Mouse (Mus musculus) frontal cortex, adult (tissue): ENCODE data around the gene Spata6.

Experiments
- ATAC-seq: cut with Nextera tagmentation; 2 replicates; pipeline ENCODE4 v1.9.2; 2017; ENCODE audit warnings: mild to moderate bottlenecking, moderate library complexity, mixed read lengths; ENCODE audit not compliant: low TSS enrichment

Gene Spata6

GRCm38 (mm10) chr4:111719776-111720661 lies at the start of gene Spata6:
Spata6 (plus strand) TSS chr4:111719984.
- ATAC-seq, result peak; percentile 93

GRCm38 (mm10) chr4:111670566-111671421 lies 49.0 kb upstream of the Spata6 start:
- peak; percentile 50 for ATAC-seq

DNA sequence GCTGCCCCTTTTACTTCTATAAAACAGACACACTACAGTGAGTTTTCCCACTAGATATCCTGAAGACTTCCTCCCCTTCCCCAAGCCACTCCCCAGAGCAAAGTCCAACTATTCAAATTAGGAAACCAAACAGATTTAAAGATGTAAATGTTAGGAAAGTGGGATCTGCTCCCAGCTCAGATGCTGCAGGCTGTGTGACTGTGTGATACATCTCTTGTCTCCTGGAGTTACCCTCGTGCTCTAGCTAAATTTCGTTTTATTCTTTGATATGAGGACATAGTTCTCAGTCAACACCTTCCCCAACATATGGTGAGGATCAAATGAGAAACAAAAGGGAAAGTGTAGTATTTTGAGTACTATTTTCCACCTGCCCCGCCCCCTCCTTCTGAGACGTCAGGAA lies 48.3 kb upstream of the Spata6 start:
- ATAC-seq, result peak; percentile 60

DNA sequence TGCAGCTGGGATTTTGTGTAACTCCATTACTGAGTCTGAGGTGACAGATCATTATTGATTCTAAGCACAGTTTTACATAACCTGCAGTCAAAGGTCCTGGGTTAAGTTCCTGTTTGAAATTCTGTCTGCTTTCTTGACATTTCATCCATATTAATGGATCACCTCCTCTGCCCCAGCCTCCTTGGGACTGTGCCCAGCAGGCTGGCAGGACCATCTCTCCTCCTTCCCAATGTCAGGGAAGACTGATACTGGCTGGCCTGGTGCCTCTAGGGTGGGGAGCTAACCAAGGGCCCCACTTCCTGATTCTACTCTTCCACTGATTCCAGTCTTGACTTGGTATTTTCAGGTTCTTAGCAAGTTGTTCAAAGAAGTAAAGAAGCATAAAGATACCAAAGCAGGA lies 45.9 kb upstream of the Spata6 start:
- no peak for ATAC-seq

DNA sequence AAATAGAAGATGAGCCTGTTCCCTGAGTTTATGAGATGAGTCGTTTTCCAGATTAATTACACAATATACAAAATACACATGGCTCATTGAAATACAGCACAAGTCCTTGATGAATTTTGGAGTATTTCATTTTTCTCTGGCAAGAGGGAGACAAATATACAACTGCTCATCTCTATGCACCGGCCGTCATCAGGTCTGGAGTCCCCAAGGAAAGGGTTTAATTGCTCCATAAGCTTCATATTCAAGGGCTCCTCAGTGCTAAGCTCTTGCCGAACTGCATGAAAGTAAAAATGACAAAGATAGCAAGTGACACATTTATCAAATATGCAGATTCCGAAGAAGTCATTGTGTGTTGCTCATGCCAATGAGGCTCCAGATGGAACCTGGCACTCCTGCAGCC lies 37.9 kb upstream of the Spata6 start:
- ATAC-seq, result no peak

DNA sequence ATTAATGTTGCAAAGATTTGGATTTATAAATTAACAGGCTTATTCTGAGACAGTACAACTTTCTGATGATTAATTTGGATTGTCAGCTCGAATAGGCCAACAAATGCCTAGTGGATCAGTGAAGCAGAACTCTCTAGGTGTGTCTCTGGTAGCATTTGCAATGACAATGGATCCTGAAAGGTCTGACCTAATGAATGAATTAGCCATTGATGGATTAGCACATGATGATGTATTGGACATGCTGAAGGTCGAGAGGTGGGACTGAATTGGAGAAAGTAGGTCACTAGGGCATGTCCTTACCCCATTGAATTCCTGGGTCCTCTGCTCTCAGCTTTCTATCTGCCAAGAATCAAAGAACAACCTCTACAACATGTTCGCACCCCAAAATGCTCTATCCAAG lies 37.0 kb upstream of the Spata6 start:
- no peak for ATAC-seq

- no peak for ATAC-seq
Measured at GRCm38 (mm10) chr4:111683843-111684242, 35.9 kb upstream of the Spata6 start.

DNA sequence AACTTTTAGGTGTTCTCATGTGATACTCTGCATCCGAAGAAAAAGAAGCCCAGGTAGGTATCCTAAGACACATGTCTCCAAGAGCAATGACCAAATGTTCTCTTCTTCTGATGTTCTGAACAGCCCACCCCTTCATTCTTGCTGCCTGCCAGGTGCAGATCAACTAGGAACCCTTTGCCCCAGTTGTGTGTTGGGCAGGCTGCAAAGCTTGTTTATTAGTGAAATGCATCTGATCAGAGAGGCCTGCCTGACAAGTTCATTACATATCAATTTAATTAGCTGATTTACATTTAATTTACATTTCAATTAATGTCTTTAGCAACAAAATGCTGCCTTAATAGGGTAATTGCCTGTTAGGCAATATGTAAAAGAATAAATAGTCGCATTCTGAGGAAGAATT lies 33.8 kb upstream of the Spata6 start:
- no peak for ATAC-seq

- ATAC-seq, result peak; percentile 80
Measured at GRCm38 (mm10) chr4:111686951-111687350, 32.8 kb upstream of the Spata6 start.

DNA sequence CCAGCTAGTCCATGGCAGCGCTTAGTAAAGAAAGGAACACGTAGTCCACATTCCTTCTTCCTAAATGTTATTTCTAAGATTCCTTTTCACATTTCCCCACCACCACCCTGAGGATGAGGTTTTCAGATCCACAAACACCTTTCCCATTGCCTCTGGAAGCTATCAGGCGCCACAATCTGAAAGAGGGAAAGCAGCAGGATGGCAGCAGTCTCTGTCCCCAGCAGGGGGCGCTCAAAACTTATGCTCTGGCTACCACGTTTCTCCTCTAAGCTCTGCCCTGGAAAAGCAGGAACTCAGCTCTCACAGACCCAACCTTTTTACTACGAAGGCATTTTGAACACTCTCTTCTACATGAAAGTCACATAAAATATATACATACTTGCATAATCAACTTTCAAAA lies 32.2 kb upstream of the Spata6 start:
- peak; percentile 89 for ATAC-seq

GRCm38 (mm10) chr4:111691057-111691543 lies 28.7 kb upstream of the Spata6 start:
- no peak for ATAC-seq

- ATAC-seq, result no peak
Measured at GRCm38 (mm10) chr4:111701381-111701780, 18.4 kb upstream of the Spata6 start.

DNA sequence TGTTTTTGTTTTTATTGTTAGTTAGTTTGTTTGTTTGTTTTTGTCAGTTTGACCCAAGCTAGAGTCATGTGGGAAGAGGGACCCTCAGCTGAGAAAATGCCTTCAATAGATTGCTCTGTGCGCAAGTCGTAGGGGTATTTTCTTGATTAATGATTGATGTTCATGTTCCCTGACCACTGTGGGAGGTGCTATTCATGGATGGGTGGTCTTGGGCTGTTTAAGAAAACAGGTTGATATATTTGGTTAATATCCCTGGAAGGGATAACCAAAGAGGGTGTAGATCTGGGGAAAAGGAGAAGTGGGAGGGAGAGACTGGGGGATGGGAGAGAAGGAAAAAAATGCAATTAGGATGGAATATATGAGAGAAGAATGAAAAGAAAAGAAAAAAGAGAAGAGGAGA lies 15.7 kb upstream of the Spata6 start:
- ATAC-seq, result no peak

DNA sequence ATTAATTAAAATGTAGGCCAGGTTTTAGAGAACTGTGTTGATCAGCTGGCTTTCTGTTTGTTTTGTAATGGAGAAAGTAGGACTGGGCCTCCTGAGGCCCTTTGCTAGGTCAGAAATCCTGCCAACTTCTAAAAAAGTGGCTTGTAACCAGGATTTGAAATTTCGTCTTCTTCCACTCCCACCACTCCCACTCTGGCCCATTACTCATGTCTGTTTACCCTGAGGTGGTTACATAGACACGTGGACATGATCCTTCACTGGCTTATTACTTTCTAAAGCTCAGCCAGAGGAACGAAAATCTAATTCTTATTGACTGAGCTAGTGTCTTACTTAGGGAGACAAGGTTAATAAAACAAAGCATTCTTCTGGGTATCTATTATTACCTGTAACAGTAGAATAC lies 14.8 kb upstream of the Spata6 start:
- no peak for ATAC-seq

DNA sequence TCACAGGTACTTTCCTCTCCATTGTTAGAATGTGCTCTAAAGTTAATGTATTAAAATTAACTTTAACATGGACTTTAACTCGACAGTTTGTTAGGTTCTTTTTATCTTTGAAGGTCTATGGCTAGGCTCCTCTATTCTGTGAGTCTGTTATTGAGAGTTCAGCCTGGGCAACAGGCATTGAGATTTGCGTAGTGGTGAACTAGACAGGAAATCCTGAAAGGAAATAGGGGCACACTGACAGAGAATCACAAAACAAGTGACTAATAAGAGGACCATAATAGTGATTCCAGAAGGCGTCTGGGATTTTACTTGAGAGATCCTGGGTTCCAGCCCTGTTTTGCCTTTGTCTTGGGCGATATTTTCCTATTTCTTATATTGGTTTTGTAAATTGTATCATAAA lies 488 bp upstream of the Spata6 start:
- no peak for ATAC-seq

DNA sequence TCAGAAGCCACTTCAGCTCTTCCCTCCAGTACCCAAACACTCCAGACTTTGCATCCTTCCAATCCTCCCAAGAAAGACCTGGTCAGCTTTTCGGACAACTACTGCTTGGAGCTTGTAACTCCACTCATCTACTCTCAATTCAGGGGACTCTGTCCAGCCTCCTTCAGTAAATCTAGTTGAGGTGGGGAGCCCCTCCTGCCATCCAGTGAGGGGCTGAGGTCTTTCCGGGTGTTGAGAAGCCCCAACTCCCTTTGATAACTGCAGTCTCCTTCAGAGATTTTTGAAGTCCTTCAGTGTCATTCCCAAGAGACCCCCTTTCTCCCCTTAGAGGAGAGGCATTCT lies 849 bp downstream of the Spata6 start:
- ATAC-seq, result no peak; the same call in 1 of the 2 replicates

GRCm38 (mm10) chr4:111721121-111721840 lies 1.5 kb downstream of the Spata6 start:
- no peak for ATAC-seq

GRCm38 (mm10) chr4:111737551-111737950 lies 17.8 kb downstream of the Spata6 start:
- no peak for ATAC-seq

DNA sequence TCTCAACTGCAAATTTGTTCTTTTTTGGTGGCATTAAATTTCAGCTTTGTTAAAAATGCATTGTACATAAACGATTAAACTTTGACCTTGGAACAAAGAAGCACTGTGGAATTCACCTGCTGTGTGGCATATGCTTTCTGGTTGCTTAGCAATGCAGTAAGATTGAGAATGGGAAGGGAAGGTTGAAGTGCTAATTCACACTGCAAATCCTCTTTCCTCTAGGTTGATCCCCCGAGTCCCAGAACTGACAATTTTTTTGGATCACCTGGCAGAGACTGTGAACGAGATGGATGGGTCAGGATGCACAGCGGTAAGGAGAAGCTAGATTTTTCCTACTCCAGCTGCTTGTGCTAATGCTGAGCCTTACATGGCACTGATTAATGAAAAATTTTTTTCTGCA lies 60.7 kb downstream of the Spata6 start:
- no peak for ATAC-seq

GRCm38 (mm10) chr4:111799892-111800291 lies 80.1 kb downstream of the Spata6 start:
- ATAC-seq, result no peak

DNA sequence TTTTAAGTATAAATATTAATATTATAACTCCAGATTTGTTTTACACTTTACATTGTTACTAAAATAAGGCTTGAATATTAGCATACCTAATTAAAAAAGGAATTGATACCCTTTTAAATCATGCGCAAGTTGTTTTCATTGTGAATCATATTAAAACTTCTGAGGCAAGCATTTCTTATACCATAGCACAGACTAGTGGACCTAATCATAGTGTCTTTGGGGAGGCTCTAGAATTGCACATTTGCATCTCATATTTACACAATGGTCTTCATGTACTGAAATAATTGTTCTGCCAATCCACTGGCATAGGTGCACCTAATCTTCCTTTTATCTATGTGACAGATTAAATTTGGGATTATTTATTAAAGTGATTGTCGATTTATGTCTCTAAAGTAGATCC lies 83.4 kb downstream of the Spata6 start:
- no peak for ATAC-seq

- ATAC-seq, result no peak
Measured at GRCm38 (mm10) chr4:111817478-111817877, 97.7 kb downstream of the Spata6 start.
